In genomic region chr5:21265049-21265448, GRCm38 (mm10) we compare ENCODE assay signal across 9 mouse cellular contexts.
DNase-seq lines count a peak whose midpoint lies in the region; ATAC-seq lines count a peak whose summit lies in the region.
"Had no signal": no experiment of that assay in that cellular context is flagged by ENCODE, and none has a peak within 500 bp of the region (broad histone marks: within the 10 kb centered on the region; RNA-seq: fewer than 3 reads in every experiment).

No protein-coding gene starts in this region.

- no peaks in the 10 kb centered on the region for H3K27me3 ChIP-seq in heart, embryonic 11.5 days (ENCODE audit: control insufficient read depth, insufficient read depth, low read length)
- no peaks in the 10 kb centered on the region for H3K27me3 ChIP-seq in midbrain, embryonic 14.5 days (ENCODE audit: control insufficient read depth, insufficient read depth, low read length)

- H3K27ac ChIP-seq in heart, embryonic 11.5 days (ENCODE audit: low read depth, low read length): no peak overlapping the region
- no peak overlapping the region for H3K27ac ChIP-seq in midbrain, embryonic 14.5 days (replicated peaks; ENCODE audit: low read depth, low read length)

- no peak for ATAC-seq in heart, embryonic 11.5 days (replicated peaks; ENCODE audit: insufficient number of reproducible peaks, low FRiP score, low TSS enrichment)
- ATAC-seq in midbrain, embryonic 14.5 days (ENCODE audit: low FRiP score, low TSS enrichment): peak; percentile 70; the same call in 1 of the 2 replicates

- H3K36me3 ChIP-seq in heart, embryonic 11.5 days (ENCODE audit: control insufficient read depth, insufficient read depth, low read length): no peaks in the 10 kb centered on the region
- H3K36me3 ChIP-seq in midbrain, embryonic 14.5 days (ENCODE audit: control insufficient read depth, insufficient read depth, low read length): no peaks in the 10 kb centered on the region

- H3K4me3 ChIP-seq in heart, embryonic 11.5 days (ENCODE audit: low read depth, low read length): no peak overlapping the region
- no peak overlapping the region for H3K4me3 ChIP-seq in midbrain, embryonic 14.5 days (replicated peaks; ENCODE audit: low read depth, low read length)
- H3K4me3 ChIP-seq: myocyte had no signal

- H3K4me1 ChIP-seq in heart, embryonic 11.5 days (ENCODE audit: control insufficient read depth, insufficient read depth, low read length): no peaks in the 10 kb centered on the region
- H3K4me1 ChIP-seq in midbrain, embryonic 14.5 days (ENCODE audit: control insufficient read depth, insufficient read depth, low read length): peaks cover 14% of the 10 kb centered on the region

- H3K9ac ChIP-seq in heart, embryonic 11.5 days (ENCODE audit: low read depth, low read length): no peak overlapping the region
- H3K9ac ChIP-seq in midbrain, embryonic 14.5 days (replicated peaks; ENCODE audit: low read length): no peak overlapping the region

- 24% methylated on average over 4 of the region's 4 CpGs for WGBS in heart, embryonic 11.5 days (ENCODE audit: insufficient replicate concordance)
- 18% methylated on average over 4 of the region's 4 CpGs for WGBS in midbrain, embryonic 14.5 days

- DNase-seq in heart, adult 11 months: peak; percentile 95
- DNase-seq in cerebellum, postnatal 14 days: peak; percentile 94 to 95
- DNase-seq in gastrocnemius, adult 8-10 months (ENCODE audit: low spot score in 2 of 2): peak; percentile 53 to 59
- DNase-seq in kidney, adult 11 months: peak; percentile 48
- peak; percentile 91 to 92 for DNase-seq in left cerebral cortex, postnatal 14 days (ENCODE audit: low spot score in 2 of 2)
- DNase-seq in midbrain, embryonic 14.5 days: peak; percentile 97
- DNase-seq in spleen, adult 18-20 months: peak; percentile 48 to 75

- H3K9me3 ChIP-seq in heart, embryonic 11.5 days (replicated peaks; ENCODE audit: control insufficient read depth, low read length): no peaks in the 10 kb centered on the region
- no peaks in the 10 kb centered on the region for H3K9me3 ChIP-seq in midbrain, embryonic 14.5 days (ENCODE audit: control insufficient read depth, low read length)

- intact Hi-C loops in left cerebral cortex, postnatal 14 days (cut with DNase I): loop anchor here (5.0 kb wide), 1 partner anchor 377 kb away; no protein-coding TSS in a partner anchor

- H3K4me2 ChIP-seq in heart, embryonic 11.5 days: no peak overlapping the region
- H3K4me2 ChIP-seq in midbrain, embryonic 14.5 days (ENCODE audit: low read length): no peak overlapping the region
